Mouse (Mus musculus): ENCODE measurements around the gene Runx3.

DNA sequence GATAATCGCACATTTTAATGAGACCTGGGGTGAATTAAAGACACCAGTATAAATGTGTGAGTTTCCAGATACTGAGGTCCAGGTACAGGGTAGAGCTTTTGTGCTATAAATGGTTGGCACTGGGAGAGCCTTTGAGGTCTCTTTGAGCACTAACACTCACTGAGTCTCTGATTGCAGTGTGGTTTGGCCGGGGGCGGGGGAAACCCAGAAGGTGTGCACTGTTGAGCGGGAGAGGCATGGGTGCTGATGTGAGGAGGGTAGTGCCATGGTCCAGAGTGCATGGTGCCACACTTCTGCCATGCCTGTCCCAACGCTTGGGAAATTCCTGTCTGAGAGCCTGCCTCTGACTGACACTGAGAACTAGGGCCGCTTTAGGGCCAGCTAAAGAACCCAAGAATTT is 36.9 kb downstream of the Runx3 start:
- TF ChIP-seq POLR2A (IDR thresholded peaks at IDR 0.05; ENCODE audit: control insufficient read depth, low read depth, low read length) = no peak
- TF ChIP-seq CTCF (IDR thresholded peaks at IDR 0.05; ENCODE audit: control insufficient read depth, insufficient read depth, insufficient replicate concordance, low read depth, low read length) = no peak

All from testis, adult 2 months (tissue).